Mouse (Mus musculus) erythroblast, embryonic 14.5 days (primary cell): Measurements from ENCODE around the gene Map2k5.

Experiments
- GATA1 ChIP-seq: IDR thresholded peaks from 2 replicates; pipeline ENCODE4 v1.6.1; 2012; ENCODE audit warnings: low read length, inconsistent platforms, mixed read lengths
- TAL1 ChIP-seq: IDR thresholded peaks from 3 replicates; pipeline ENCODE4 v1.6.1; 2012; ENCODE audit warnings: low read length, inconsistent platforms, mixed read lengths

GRCm38 (mm10) chr9:63229124-63229523 lies 148.6 kb downstream of the Map2k5 start:
- no peak for TF ChIP-seq TAL1
- TF ChIP-seq GATA1 = no peak
